11 mouse cellular contexts compared by ENCODE assay signal in genomic region chr5:116420213-116420612, GRCm38 (mm10). TPM values are rescaled to one million over a fixed set of nuclear protein-coding genes. Genes with fewer than 3 reads are reported as not detected.
DNase-seq lines count a peak whose midpoint lies in the region; ATAC-seq and TF ChIP-seq lines count a peak whose summit lies in the region.
"Had no signal": no experiment of that assay in that cellular context is flagged by ENCODE, and none has a peak within 500 bp of the region (broad histone marks: within the 10 kb centered on the region; RNA-seq: fewer than 3 reads in every experiment).

No protein-coding gene starts in this region.

- H3K9me3 ChIP-seq in heart, embryonic 12.5 days (replicated peaks) = no peaks in the 10 kb centered on the region
- H3K9me3 ChIP-seq in ES-E14 (ENCODE audit: control insufficient read depth, insufficient read depth, low read depth, low read length) = no peaks in the 10 kb centered on the region
- no peaks in the 10 kb centered on the region for H3K9me3 ChIP-seq in hindbrain, embryonic 13.5 days
- no peaks in the 10 kb centered on the region for H3K9me3 ChIP-seq in liver, embryonic 16.5 days (replicated peaks; ENCODE audit: control insufficient read depth, low read length)

- H3K27ac ChIP-seq in heart, embryonic 12.5 days (ENCODE audit: poor library complexity, severe bottlenecking) = peak overlapping the region; percentile 89
- H3K27ac ChIP-seq in ES-E14 (ENCODE audit: insufficient read depth, low read depth, low read length, poor library complexity, severe bottlenecking) = no peak overlapping the region
- H3K27ac ChIP-seq in hindbrain, embryonic 13.5 days = peak overlapping the region; percentile 74; the same call in 1 of the 2 replicates
- peak overlapping the region; percentile 48; the same call in 1 of the 2 replicates for H3K27ac ChIP-seq in liver, embryonic 16.5 days (ENCODE audit: low read length)

- H3K27me3 ChIP-seq in heart, embryonic 12.5 days (replicated peaks) = no peaks in the 10 kb centered on the region
- H3K27me3 ChIP-seq in hindbrain, embryonic 13.5 days = peaks cover 13% of the 10 kb centered on the region
- no peaks in the 10 kb centered on the region for H3K27me3 ChIP-seq in liver, embryonic 16.5 days (ENCODE audit: control insufficient read depth, insufficient read depth, low read depth, low read length)
- H3K27me3 ChIP-seq: megakaryocyte, embryonic 14.5 days had no signal

- in situ Hi-C loops in ES-E14 (cut with MboI; ENCODE audit: low sequenced_read_pairs in 2 of 2, unreplicated experiment in 2 of 2) = no loop called here

- 90% methylated on average over 1 of the region's 1 CpGs for whole genome bisulfite sequencing in heart, embryonic 12.5 days
- WGBS in hindbrain, embryonic 13.5 days = 100% methylated on average over 1 of the region's 1 CpGs
- WGBS in liver, embryonic 16.5 days (ENCODE audit: insufficient replicate concordance) = 77% methylated on average over 1 of the region's 1 CpGs

- H3K4me1 ChIP-seq in heart, embryonic 12.5 days (replicated peaks) = peaks cover 62% of the 10 kb centered on the region
- peaks cover 16 to 32% of the 10 kb centered on the region in 2 experiments for H3K4me1 ChIP-seq in ES-E14 (ENCODE audit: control insufficient read depth in 2 of 2, insufficient read depth in 2 of 2, low read length in 2 of 2, poor library complexity in 1 of 2)
- peaks cover 37% of the 10 kb centered on the region for H3K4me1 ChIP-seq in hindbrain, embryonic 13.5 days (replicated peaks)
- no peaks in the 10 kb centered on the region for H3K4me1 ChIP-seq in liver, embryonic 16.5 days (ENCODE audit: control insufficient read depth, low read depth, low read length)
- H3K4me1 ChIP-seq: megakaryocyte, embryonic 14.5 days had no signal

- H3K9ac ChIP-seq in heart, embryonic 12.5 days = peak overlapping the region; percentile 79
- H3K9ac ChIP-seq in ES-E14 (ENCODE audit: insufficient read depth, low read depth, low read length, poor library complexity, severe bottlenecking) = no peak overlapping the region
- H3K9ac ChIP-seq in hindbrain, embryonic 13.5 days = no peak overlapping the region
- no peak overlapping the region; the same call in 1 of the 2 replicates for H3K9ac ChIP-seq in liver, embryonic 16.5 days (ENCODE audit: low read depth, low read length)

- H3K36me3 ChIP-seq in heart, embryonic 12.5 days = peaks cover 9% of the 10 kb centered on the region
- H3K36me3 ChIP-seq in ES-E14 (ENCODE audit: control insufficient read depth, insufficient read depth, low read length, poor library complexity, severe bottlenecking) = no peaks in the 10 kb centered on the region
- no peaks in the 10 kb centered on the region for H3K36me3 ChIP-seq in hindbrain, embryonic 13.5 days
- no peaks in the 10 kb centered on the region for H3K36me3 ChIP-seq in liver, embryonic 16.5 days (ENCODE audit: control insufficient read depth, insufficient read depth)

- peak overlapping the region; percentile 75 for H3K4me2 ChIP-seq in heart, embryonic 12.5 days
- H3K4me2 ChIP-seq in hindbrain, embryonic 13.5 days = no peak overlapping the region; the same call in 1 of the 2 replicates
- peak overlapping the region; percentile 43 for H3K4me2 ChIP-seq in liver, embryonic 16.5 days (ENCODE audit: low read depth, low read length)

- DNase-seq in heart, adult 11 months = no peak
- DNase-seq in ES-E14 (ENCODE audit: low read depth, low spot score) = no peak
- DNase-seq in ovary, postnatal 14 days (ENCODE audit: low spot score) = no peak
- no peak for DNase-seq in retina, postnatal 1 day
- DNase-seq in gastrocnemius, postnatal 4 days (ENCODE audit: low spot score in 2 of 2) = no peak
- DNase-seq: right cerebral cortex, postnatal 25 days had no signal

- peak overlapping the region; percentile 53 for H3K4me3 ChIP-seq in heart, embryonic 12.5 days
- H3K4me3 ChIP-seq in ES-E14 (ENCODE audit: insufficient read depth in 1 of 2, low read depth in 1 of 2, low read length in 2 of 2, poor library complexity in 1 of 2, severe bottlenecking in 1 of 2) = peak overlapping the region; percentile 29 to 46; a peak in 2 of 4 replicates
- H3K4me3 ChIP-seq in hindbrain, embryonic 13.5 days = no peak overlapping the region
- H3K4me3 ChIP-seq in liver, embryonic 16.5 days (ENCODE audit: low read depth, low read length) = peak overlapping the region; percentile 36
- H3K4me3 ChIP-seq: megakaryocyte, embryonic 14.5 days had no signal

- no peak for ATAC-seq in heart, embryonic 12.5 days (ENCODE audit: insufficient number of reproducible peaks, low FRiP score)
- no peak for ATAC-seq in hindbrain, embryonic 13.5 days (ENCODE audit: low FRiP score)
- no peak for ATAC-seq in liver, embryonic 16.5 days (ENCODE audit: low read depth)

TF ChIP-seq in ES-E14, 5 proteins besides CTCF, POLR2A, EP300 and RAD21:
- no peak for TF ChIP-seq CHD2 (IDR thresholded peaks at IDR 0.05; ENCODE audit: low read depth, low read length)
- no peak for TF ChIP-seq HCFC1 (IDR thresholded peaks at IDR 0.05; ENCODE audit: borderline replicate concordance, insufficient read depth, low read length)
- TF ChIP-seq MAFK (IDR thresholded peaks at IDR 0.05; ENCODE audit: insufficient read depth, low read depth, low read length) = no peak
- no peak for TF ChIP-seq ZNF384 (IDR thresholded peaks at IDR 0.05; ENCODE audit: low read depth, low read length)
- no peak for TF ChIP-seq ZC3H11A (IDR thresholded peaks at IDR 0.05; ENCODE audit: borderline replicate concordance, low read depth, low read length)

RNA-seq across cellular contexts. Expression of gene Hspb8, which starts 2.5 kb away (rescaled TPM):
- polyA plus RNA-seq in heart, embryonic 12.5 days (2016; fragmentation: Nextera tagmentation; extraction: Ambion mirVana) = 37.7 and 37.9 TPM in 2 replicates
- 11.8 and 29.1 TPM in 2 replicates for total RNA-seq in ES-E14 (2012; rRNA removed)
- polyA plus RNA-seq in hindbrain, embryonic 13.5 days (2015; fragmentation: Nextera tagmentation; extraction: Ambion mirVana) = 5.3 and 6.1 TPM in 2 replicates
- polyA plus RNA-seq in liver, embryonic 16.5 days (2015; fragmentation: Nextera tagmentation; extraction: Ambion mirVana) = 2.8 and 3.6 TPM in 2 replicates
- 100 to 1,000 TPM; 188 to 208 TPM for total RNA-seq in gastrocnemius, postnatal 4 days (2021)
- total RNA-seq: common myeloid progenitor, adult 5-6 weeks had no signal
